Mouse (Mus musculus) heart, postnatal 0 days (tissue): ENCODE results near the gene Mybpc2. TPM values are rescaled to one million over a fixed set of nuclear protein-coding genes. Genes with fewer than 3 reads are reported as not detected.

Source experiments
- ATAC-seq: fragments of 200-750 bp; cut with Nextera tagmentation; 2 replicates; pipeline ENCODE4 v1.8.0; 2017; ENCODE audit warnings: low read depth, moderate number of reproducible peaks, moderate library complexity; ENCODE audit not compliant: insufficient read depth
- DNase-seq: peaks from one replicate; pipeline ENCODE4 v3.0.0-alpha.2; 2016; ENCODE audit warnings: low spot score
- H3K27ac ChIP-seq: fragments of 300-500 bp; sonication (generic); 2 replicates; pipeline ENCODE4 v1.5.1; 2014; ENCODE audit warnings: low read depth, mild to moderate bottlenecking
- H3K27me3 ChIP-seq: fragments of 300-500 bp; sonication (generic); 2 replicates; pipeline ENCODE4 v1.6.1; 2014; ENCODE audit warnings: low read length, mixed read lengths; ENCODE audit not compliant: control insufficient read depth, insufficient read depth
- H3K36me3 ChIP-seq: fragments of 300-500 bp; sonication (generic); replicated peaks from 2 replicates; pipeline ENCODE4 v1.6.1; 2014; ENCODE audit warnings: low read length, mixed read lengths; ENCODE audit not compliant: control insufficient read depth, insufficient read depth
- H3K4me1 ChIP-seq: fragments of 300-500 bp; sonication (generic); 2 replicates; pipeline ENCODE4 v1.6.1; 2014; ENCODE audit warnings: antibody characterized with exemption; ENCODE audit not compliant: control insufficient read depth, insufficient read depth
- H3K4me2 ChIP-seq: fragments of 300-500 bp; sonication (generic); 2 replicates; pipeline ENCODE4 v1.6.1; 2014; ENCODE audit warnings: low read depth, mild to moderate bottlenecking, low read length, moderate library complexity
- H3K4me3 ChIP-seq: fragments of 300-500 bp; sonication (generic); 2 replicates; pipeline ENCODE4 v1.5.1; 2014; ENCODE audit warnings: low read depth, low read length
- H3K9ac ChIP-seq: fragments of 300-500 bp; sonication (generic); replicated peaks from 2 replicates; pipeline ENCODE4 v1.6.1; 2014; ENCODE audit warnings: low read depth, low read length, mixed read lengths
- H3K9me3 ChIP-seq: fragments of 300-500 bp; sonication (generic); replicated peaks from 2 replicates; pipeline ENCODE4 v1.6.1; 2016; ENCODE audit warnings: low read length; ENCODE audit not compliant: control insufficient read depth
- CTCF ChIP-seq: IDR thresholded peaks from 2 replicates; pipeline ENCODE4 v1.5.1; 2016; ENCODE audit warnings: antibody characterized with exemption, control low read depth, low read depth
- EP300 ChIP-seq: IDR thresholded peaks from 2 replicates; pipeline ENCODE4 v1.6.1; 2016; ENCODE audit warnings: antibody characterized with exemption, low read depth
- WGBS: fragments of 180-500 bp; shearing (Covaris S2); extraction: QIAGEN DNeasy Blood & Tissue Kit; methylation state at CpG from one replicate; pipeline ENCODE4 v1.1.7; 2014; 5-methylcytosine and 5-hydroxymethylcytosine counted together
- microRNA-seq: library from miRNA; unstranded; fragments of <30 nt; microRNA quantifications from one replicate; pipeline ENCODE4, GENCODE M21; 2016
- polyA plus RNA-seq: library from polyadenylated mRNA; unstranded; fragments of >200 nt; fragmentation: Nextera tagmentation; extraction: Ambion mirVana; gene quantifications from 2 replicates; pipeline ENCODE4 v1.2.1, GENCODE M21; 2015
- total RNA-seq: library from RNA; depleted of rRNA; stranded (reverse); fragments of >200 nt; gene quantifications from 2 replicates; pipeline ENCODE4 v1.2.3, GENCODE M21; 2014; ENCODE audit warnings: low replicate concordance; rRNA removed

Mybpc2 gene
- total and polyA plus RNA-seq, 2 experiments from 2014 or later = 2.6 to 4.5 TPM

- no peak overlapping the region for H3K4me3 ChIP-seq
These were observed 64.4 kb downstream of the Mybpc2 start for GRCm38 (mm10) chr7:44460067-44460466.

GRCm38 (mm10) chr7:44456302-44456701 lies 68.2 kb downstream of the Mybpc2 start:
- Histone ChIP-seq H3K4me1 (no peaks in the 10 kb centered on the region), H3K27ac (no peak overlapping the region), H3K9ac (no peak overlapping the region), H3K9me3 (no peaks in the 10 kb centered on the region), H3K36me3 (peaks cover 6% of the 10 kb centered on the region; the same call in 1 of the 2 replicates), H3K4me3 (no peak overlapping the region), H3K27me3 (0 out of 2 replicates have a peak, but pooled peaks cover 5% of the 10 kb centered on the region), H3K4me2 (no peak overlapping the region)
- WGBS = 79% methylated on average over 1 of the region's 1 CpGs
- ATAC-seq = no peak
- TF ChIP-seq CTCF = no peak
- no peak for TF ChIP-seq EP300
- DNase-seq = no peak

More at GRCm38 (mm10) chr7:44460067-44460466, 64.4 kb downstream of the Mybpc2 start:
- H3K27me3 ChIP-seq = peaks cover 29% of the 10 kb centered on the region
- no peaks in the 10 kb centered on the region for H3K4me1 ChIP-seq
- ATAC-seq (no peak), DNase-seq (no peak)
- TF ChIP-seq EP300 = no peak
- no peak for TF ChIP-seq CTCF
- H3K9me3 ChIP-seq = no peaks in the 10 kb centered on the region
- peaks cover 18% of the 10 kb centered on the region for H3K36me3 ChIP-seq
- 71% methylated on average over 6 of the region's 6 CpGs for WGBS
- no peak overlapping the region for H3K4me2 ChIP-seq
- no peak overlapping the region for H3K27ac ChIP-seq
- no peak overlapping the region for H3K9ac ChIP-seq

DNA sequence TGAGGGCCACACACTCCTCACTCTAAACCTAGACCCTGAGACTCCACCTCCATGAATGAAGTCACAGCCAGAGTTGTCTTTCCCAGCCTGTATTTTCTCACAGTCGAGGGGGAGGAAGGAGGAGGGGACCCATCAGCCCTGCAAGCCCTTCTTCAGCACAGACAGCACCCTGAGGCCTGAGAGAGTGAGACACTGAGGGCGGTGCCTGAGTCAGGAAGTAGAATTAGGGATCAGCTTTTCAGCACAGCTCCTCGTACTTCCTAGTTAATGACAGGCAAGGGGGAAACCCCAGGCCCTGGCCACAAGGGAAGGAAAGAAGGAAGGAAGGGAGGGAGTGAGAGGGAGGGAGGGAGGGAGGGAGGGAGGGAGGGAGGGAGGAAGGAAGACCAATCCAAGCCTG lies 71.2 kb downstream of the Mybpc2 start:
- H3K4me1 ChIP-seq = no peaks in the 10 kb centered on the region
- no peak overlapping the region for H3K9ac ChIP-seq
- no peak overlapping the region for H3K27ac ChIP-seq
- ATAC-seq (peak; percentile 47; the same call in 1 of the 2 replicates), DNase-seq (no peak)
- H3K4me2 ChIP-seq = no peak overlapping the region
- no peak for TF ChIP-seq CTCF
- no peak for TF ChIP-seq EP300
- WGBS = 11% methylated on average over 3 of the region's 3 CpGs
- H3K4me3 ChIP-seq = no peak overlapping the region
- no peaks in the 10 kb centered on the region for H3K27me3 ChIP-seq
- H3K36me3 ChIP-seq = peaks cover 5% of the 10 kb centered on the region; the same call in 1 of the 2 replicates
- no peaks in the 10 kb centered on the region for H3K9me3 ChIP-seq

Small RNA genes lying within 50 kb of the gene (microRNA-seq; reads per million reads assigned to microRNA genes)
- gene Mir7052 = 1.8 reads per million, percentile 2 among the genes with 10 or more reads in this experiment
- 0.71 reads per million for gene Mir7053

Other genes with a start within 250 kb of the Mybpc2 start
- gene Clec11a, start 217.8 kb downstream of the Mybpc2 start, total RNA-seq = 1.4 and 1.7 TPM in 2 replicates
- gene Clec11a, start 217.8 kb downstream of the Mybpc2 start, polyA plus RNA-seq = 1.00 and 1.3 TPM in 2 replicates
- 0.19 and 0.61 TPM in 2 replicates for gene Shank1, start 214.4 kb downstream of the Mybpc2 start, total RNA-seq
- gene Shank1, start 214.4 kb downstream of the Mybpc2 start, polyA plus RNA-seq = 0.33 and 0.36 TPM in 2 replicates
- gene Syt3, start 140.6 kb downstream of the Mybpc2 start, total RNA-seq = 0.58 and 3.1 TPM in 2 replicates
- 0.81 and 0.86 TPM in 2 replicates for gene Syt3, start 140.6 kb downstream of the Mybpc2 start, polyA plus RNA-seq
- gene 1700008O03Rik, start 138.8 kb downstream of the Mybpc2 start, total RNA-seq = not detected in 2 replicates
- gene 1700008O03Rik, start 138.8 kb downstream of the Mybpc2 start, polyA plus RNA-seq = 0.14 and 0.52 TPM in 2 replicates
- 55.6 and 89.5 TPM in 2 replicates for gene Lrrc4b, start 95.6 kb downstream of the Mybpc2 start, total RNA-seq
- gene Lrrc4b, start 95.6 kb downstream of the Mybpc2 start, polyA plus RNA-seq = 2.8 TPM in 2 replicates
- 7.5 TPM in 1 of 2 replicates, not detected in the other for gene Aspdh, start 59.3 kb downstream of the Mybpc2 start, total RNA-seq
- gene Aspdh, start 59.3 kb downstream of the Mybpc2 start, polyA plus RNA-seq = 0.40 and 0.86 TPM in 2 replicates
- gene Josd2, start 56.7 kb downstream of the Mybpc2 start, total RNA-seq = 123 and 143 TPM in 2 replicates
- gene Josd2, start 56.7 kb downstream of the Mybpc2 start, polyA plus RNA-seq = 91.2 and 105 TPM in 2 replicates
- gene Emc10, start 28.1 kb downstream of the Mybpc2 start, total RNA-seq = 206 and 212 TPM in 2 replicates
- 67.0 and 73.2 TPM in 2 replicates for gene Emc10, start 28.1 kb downstream of the Mybpc2 start, polyA plus RNA-seq
- 3.2 and 4.3 TPM in 2 replicates for gene Fam71e1, start 28.1 kb downstream of the Mybpc2 start, total RNA-seq
- 11.4 and 12.5 TPM in 2 replicates for gene Fam71e1, start 28.1 kb downstream of the Mybpc2 start, polyA plus RNA-seq
- 1.2 and 2.6 TPM in 2 replicates for gene Spib, start 7.4 kb upstream of the Mybpc2 start, total RNA-seq
- 0.11 and 0.12 TPM in 2 replicates for gene Spib, start 7.4 kb upstream of the Mybpc2 start, polyA plus RNA-seq
- gene Pold1, start 24.2 kb upstream of the Mybpc2 start, total RNA-seq = 36.1 and 41.8 TPM in 2 replicates
- 18.3 and 18.9 TPM in 2 replicates for gene Pold1, start 24.2 kb upstream of the Mybpc2 start, polyA plus RNA-seq
- gene Nr1h2, start 29.3 kb upstream of the Mybpc2 start, total RNA-seq = 60.9 and 70.3 TPM in 2 replicates
- gene Nr1h2, start 29.3 kb upstream of the Mybpc2 start, polyA plus RNA-seq = 50.1 and 51.3 TPM in 2 replicates
- gene Napsa, start 47.7 kb upstream of the Mybpc2 start, total RNA-seq = 1.2 TPM in 1 of 2 replicates, not detected in the other
- 0.65 and 0.81 TPM in 2 replicates for gene Napsa, start 47.7 kb upstream of the Mybpc2 start, polyA plus RNA-seq
- not detected in 2 replicates for gene Kcnc3, start 66.0 kb upstream of the Mybpc2 start, total RNA-seq
- not detected in 2 replicates for gene Kcnc3, start 66.0 kb upstream of the Mybpc2 start, polyA plus RNA-seq
- gene Myh14, start 146.2 kb upstream of the Mybpc2 start, total RNA-seq = 2.9 TPM in 2 replicates
- gene Myh14, start 146.2 kb upstream of the Mybpc2 start, polyA plus RNA-seq = 0.89 and 1.4 TPM in 2 replicates
- gene Izumo2, start 184.1 kb upstream of the Mybpc2 start, total RNA-seq = not detected in 2 replicates
- gene Izumo2, start 184.1 kb upstream of the Mybpc2 start, polyA plus RNA-seq = not detected in 2 replicates
- 25.7 and 31.7 TPM in 2 replicates for gene Vrk3, start 223.8 kb upstream of the Mybpc2 start, total RNA-seq
- 28.7 and 32.9 TPM in 2 replicates for gene Vrk3, start 223.8 kb upstream of the Mybpc2 start, polyA plus RNA-seq
- 0.46 TPM in 1 of 2 replicates, not detected in the other for gene Zfp473, start 226.4 kb upstream of the Mybpc2 start, total RNA-seq
- 0.15 TPM in 2 replicates for gene Zfp473, start 226.4 kb upstream of the Mybpc2 start, polyA plus RNA-seq